Mouse (Mus musculus) kidney, postnatal 0 days (tissue): ENCODE measurements at regions not wholly inside any gene's neighbourhood (a gene's known extent, or its start where the extent isn't known, plus 50 kb on each side); places are given as distances from the start of the nearest gene placed in this dataset.
A peak's percentile ranks its signal among the peaks of the same experiment; 100 is the strongest.

Experiments used
- ATAC-seq: fragments of 200-750 bp; cut with Nextera tagmentation; replicated peaks from 2 replicates; pipeline ENCODE4 v1.8.0; 2017; ENCODE audit warnings: low read depth, moderate number of reproducible peaks, moderate TSS enrichment, moderate library complexity; ENCODE audit not compliant: low FRiP score
- DNase-seq: peaks from one replicate; pipeline ENCODE4 v3.0.0-alpha.2; 2016; ENCODE audit warnings: low spot score
- H3K27ac ChIP-seq: fragments of 300-500 bp; sonication (generic); 2 replicates; pipeline ENCODE4 v1.5.1; 2014; ENCODE audit warnings: mild to moderate bottlenecking
- H3K27me3 ChIP-seq: fragments of 300-500 bp; sonication (generic); 2 replicates; pipeline ENCODE4 v1.6.1; 2014; ENCODE audit warnings: low read length, mixed read lengths; ENCODE audit not compliant: insufficient read depth
- H3K36me3 ChIP-seq: fragments of 300-500 bp; sonication (generic); 2 replicates; pipeline ENCODE4 v1.6.1; 2014; ENCODE audit warnings: low read length, mixed read lengths; ENCODE audit not compliant: insufficient read depth
- H3K4me1 ChIP-seq: fragments of 300-500 bp; sonication (generic); replicated peaks from 2 replicates; pipeline ENCODE4 v1.6.1; 2014; ENCODE audit warnings: antibody characterized with exemption, low read length, mixed read lengths; ENCODE audit not compliant: insufficient read depth
- H3K4me2 ChIP-seq: fragments of 300-500 bp; sonication (generic); 2 replicates; pipeline ENCODE4 v1.6.1; 2014; ENCODE audit warnings: mild to moderate bottlenecking, low read length, moderate library complexity, mixed read lengths
- H3K4me3 ChIP-seq: fragments of 300-500 bp; sonication (generic); replicated peaks from 2 replicates; pipeline ENCODE4 v1.5.1; 2014; ENCODE audit warnings: low read depth, low read length
- H3K9ac ChIP-seq: fragments of 300-500 bp; sonication (generic); 2 replicates; pipeline ENCODE4 v1.6.1; 2014; ENCODE audit warnings: low read depth, low read length
- H3K9me3 ChIP-seq: fragments of 300-500 bp; sonication (generic); replicated peaks from 2 replicates; pipeline ENCODE4 v1.6.1; 2016; ENCODE audit warnings: low read length, inconsistent platforms, mixed read lengths
- CTCF ChIP-seq: IDR thresholded peaks from 2 replicates; pipeline ENCODE4 v1.5.1; 2016; ENCODE audit warnings: antibody characterized with exemption, low read depth, mild to moderate bottlenecking, moderate library complexity
- WGBS: fragments of 180-500 bp; shearing (Covaris S2); extraction: QIAGEN DNeasy Blood & Tissue Kit; methylation state at CpG from one replicate; pipeline ENCODE4 v1.1.7; 2014; 5-methylcytosine and 5-hydroxymethylcytosine counted together

DNA sequence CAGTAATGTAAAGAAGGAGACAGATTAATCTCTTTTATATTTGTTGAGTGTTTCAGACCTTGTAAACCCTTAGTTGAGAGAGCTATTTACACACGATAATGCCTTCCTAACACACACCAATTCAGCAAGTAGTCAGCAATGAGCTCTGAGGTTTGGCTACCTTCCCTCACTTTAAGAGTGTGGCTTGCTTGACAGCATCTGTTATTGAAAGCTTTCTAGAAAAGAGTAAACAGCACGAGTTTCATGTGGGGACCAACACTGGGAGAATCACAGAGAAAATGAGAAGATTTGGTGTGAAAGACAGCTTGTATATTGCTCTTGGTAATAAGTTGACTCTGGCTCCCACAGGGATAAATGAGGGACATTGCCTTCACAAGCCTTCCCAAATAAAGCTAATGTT lies 688.1 kb upstream of the Zeb2 start:
- no peak for ATAC-seq
- Histone ChIP-seq H3K27me3 (no peaks in the 10 kb centered on the region), H3K27ac (no peak overlapping the region), H3K9ac (no peak overlapping the region), H3K9me3 (no peaks in the 10 kb centered on the region), H3K4me1 (no peaks in the 10 kb centered on the region), H3K4me2 (no peak overlapping the region), H3K4me3 (no peak overlapping the region), H3K36me3 (no peaks in the 10 kb centered on the region)
- no peak for TF ChIP-seq CTCF
- 53% methylated on average over 2 of the region's 2 CpGs for WGBS
- DNase-seq = no peak

DNA sequence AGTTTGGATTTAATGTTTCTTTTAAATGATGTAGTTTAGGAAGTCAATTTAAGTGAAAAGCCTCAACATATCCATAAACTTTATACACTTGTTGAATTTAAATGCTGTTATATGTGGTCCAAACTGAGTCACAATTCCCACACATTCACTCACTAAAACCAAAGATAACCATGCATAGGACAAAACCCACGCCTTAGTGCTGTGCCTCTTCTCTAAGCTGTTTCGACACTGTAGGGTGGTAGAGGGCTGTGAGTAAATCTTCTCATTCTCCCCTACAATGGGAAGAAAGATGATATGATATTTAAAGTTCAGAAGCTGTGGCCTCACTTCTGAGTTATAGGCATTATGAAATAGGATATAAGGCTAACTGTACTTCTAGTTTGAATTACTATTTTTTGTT lies 682.9 kb upstream of the Zeb2 start:
- Histone ChIP-seq H3K9ac (no peak overlapping the region), H3K36me3 (no peaks in the 10 kb centered on the region), H3K27me3 (no peaks in the 10 kb centered on the region), H3K4me2 (no peak overlapping the region), H3K9me3 (no peaks in the 10 kb centered on the region), H3K27ac (no peak overlapping the region), H3K4me3 (no peak overlapping the region), H3K4me1 (no peaks in the 10 kb centered on the region)
- WGBS = 85% methylated on average over 2 of the region's 2 CpGs
- ATAC-seq (no peak), DNase-seq (no peak)
- TF ChIP-seq CTCF = no peak

DNA sequence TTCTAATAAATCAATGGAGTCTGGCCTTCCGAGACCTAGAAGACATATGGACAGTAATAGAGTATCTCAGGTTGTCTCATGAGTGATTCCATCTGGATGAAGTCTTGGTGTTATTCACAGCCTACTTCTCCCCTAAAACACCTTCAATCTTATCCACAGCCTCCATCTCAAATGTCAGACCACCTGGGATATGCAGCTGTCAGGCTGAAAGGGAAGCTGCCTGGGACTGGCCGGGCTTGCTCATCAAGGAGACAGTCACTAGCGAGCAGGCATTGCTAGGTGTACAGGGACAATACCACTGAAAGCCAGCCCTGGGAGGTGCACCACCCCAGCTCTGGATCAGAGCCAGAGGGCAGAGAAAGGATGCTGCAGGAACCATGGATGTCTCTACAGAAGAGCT lies 676.4 kb upstream of the Zeb2 start:
- no peak overlapping the region for H3K27ac ChIP-seq
- DNase-seq (peak; percentile 31), ATAC-seq (no peak)
- no peak overlapping the region for H3K4me3 ChIP-seq
- no peaks in the 10 kb centered on the region for H3K4me1 ChIP-seq
- H3K36me3 ChIP-seq = no peaks in the 10 kb centered on the region
- H3K4me2 ChIP-seq = no peak overlapping the region
- H3K27me3 ChIP-seq = no peaks in the 10 kb centered on the region
- TF ChIP-seq CTCF = no peak
- H3K9me3 ChIP-seq = no peaks in the 10 kb centered on the region
- 34% methylated on average over 3 of the region's 3 CpGs for WGBS
- no peak overlapping the region for H3K9ac ChIP-seq

DNA sequence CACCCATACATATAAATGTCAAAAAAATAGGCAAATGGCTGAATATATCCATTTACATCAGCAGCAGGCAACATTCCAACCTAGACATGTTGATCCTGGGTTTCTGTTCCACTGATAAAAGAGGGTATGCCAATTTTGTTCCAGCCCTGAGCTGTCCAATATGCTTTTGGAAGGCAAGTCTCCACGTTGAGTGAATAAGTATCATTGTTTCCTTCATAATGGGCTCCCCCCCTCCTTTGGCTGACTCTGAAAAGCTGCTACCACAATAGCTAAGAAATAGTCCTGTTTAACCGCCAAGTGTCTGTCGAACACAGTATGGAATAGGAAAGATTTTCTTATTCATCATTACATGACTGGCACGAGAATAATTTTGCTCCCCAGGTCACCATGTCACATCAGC lies 672.5 kb upstream of the Zeb2 start:
- no peaks in the 10 kb centered on the region for H3K4me1 ChIP-seq
- no peak for TF ChIP-seq CTCF
- no peak overlapping the region for H3K4me2 ChIP-seq
- no peaks in the 10 kb centered on the region for H3K27me3 ChIP-seq
- DNase-seq (no peak), ATAC-seq (no peak)
- H3K9me3 ChIP-seq = no peaks in the 10 kb centered on the region
- no peak overlapping the region for H3K9ac ChIP-seq
- H3K36me3 ChIP-seq = no peaks in the 10 kb centered on the region
- 72% methylated on average over 4 of the region's 4 CpGs for WGBS
- H3K4me3 ChIP-seq = no peak overlapping the region
- no peak overlapping the region for H3K27ac ChIP-seq

DNA sequence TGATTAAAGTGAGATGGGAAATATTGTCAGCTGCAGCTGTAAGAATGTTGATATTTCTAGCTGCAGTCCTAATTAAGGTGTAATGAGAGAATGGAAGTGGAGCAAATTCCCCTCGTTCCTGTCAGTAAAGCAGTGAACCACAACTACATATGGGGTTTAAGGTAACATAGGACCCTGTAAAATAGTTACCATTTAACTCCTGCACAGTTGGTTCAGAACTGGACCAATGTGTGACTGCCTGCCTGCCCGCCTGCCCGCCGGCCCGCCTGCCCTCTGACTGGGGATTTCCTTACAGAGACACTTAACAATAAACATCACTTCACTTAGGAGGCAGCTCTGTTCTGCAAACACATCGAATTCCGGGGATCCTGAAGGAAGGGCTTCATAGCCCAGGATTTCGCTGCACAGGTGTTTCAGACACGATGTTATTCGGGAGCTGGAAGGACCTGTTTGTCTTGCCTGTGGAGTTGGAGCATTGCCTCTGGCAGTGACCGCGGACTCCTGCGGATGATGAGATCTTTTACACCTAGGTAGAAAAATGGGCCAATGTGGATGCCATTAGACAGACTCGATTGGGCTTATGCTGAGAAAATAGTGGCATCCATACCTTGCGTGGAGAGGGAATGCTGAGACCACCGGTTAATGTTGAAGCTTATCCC lies 670.7 kb upstream of the Zeb2 start:
- peak; percentile 57 for DNase-seq

DNA sequence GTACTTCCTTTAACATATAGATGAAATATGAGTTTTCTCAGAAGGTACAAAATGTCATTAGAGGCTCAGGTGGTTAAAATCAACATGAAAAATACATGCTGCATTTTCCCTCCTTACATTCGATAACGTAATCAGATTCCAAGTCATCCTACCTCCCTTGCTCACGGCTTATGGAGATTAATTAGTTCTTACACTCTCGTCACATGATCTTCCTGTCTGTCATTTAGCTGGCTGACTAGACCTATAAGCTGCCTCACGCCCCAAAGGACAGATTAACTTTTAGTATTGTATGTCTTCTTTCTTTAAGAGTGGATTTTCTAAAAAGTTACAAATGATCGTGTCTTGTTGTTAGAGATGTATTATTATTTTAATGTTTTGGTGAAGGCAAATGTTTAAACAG lies 669.6 kb upstream of the Zeb2 start:
- no peak for TF ChIP-seq CTCF
- Histone ChIP-seq H3K27me3 (no peaks in the 10 kb centered on the region), H3K36me3 (no peaks in the 10 kb centered on the region), H3K4me2 (no peak overlapping the region), H3K9ac (no peak overlapping the region), H3K4me3 (no peak overlapping the region), H3K4me1 (no peaks in the 10 kb centered on the region), H3K9me3 (no peaks in the 10 kb centered on the region), H3K27ac (no peak overlapping the region)
- 38% methylated on average over 6 of the region's 6 CpGs for WGBS
- ATAC-seq = no peak
- peak; percentile 21 for DNase-seq

More for the DNA sequence above, 670.7 kb upstream of the Zeb2 start:
- no peak overlapping the region for H3K4me3 ChIP-seq
- TF ChIP-seq CTCF = no peak
- WGBS = 35% methylated on average over 16 of the region's 16 CpGs
- H3K27me3 ChIP-seq = no peaks in the 10 kb centered on the region
- H3K9ac ChIP-seq = no peak overlapping the region
- ATAC-seq = peak; percentile 21; the same call in 1 of the 2 replicates
- H3K27ac ChIP-seq = no peak overlapping the region
- no peaks in the 10 kb centered on the region for H3K36me3 ChIP-seq
- H3K4me1 ChIP-seq = no peaks in the 10 kb centered on the region
- no peaks in the 10 kb centered on the region for H3K9me3 ChIP-seq
- peak overlapping the region; percentile 6 for H3K4me2 ChIP-seq

DNA sequence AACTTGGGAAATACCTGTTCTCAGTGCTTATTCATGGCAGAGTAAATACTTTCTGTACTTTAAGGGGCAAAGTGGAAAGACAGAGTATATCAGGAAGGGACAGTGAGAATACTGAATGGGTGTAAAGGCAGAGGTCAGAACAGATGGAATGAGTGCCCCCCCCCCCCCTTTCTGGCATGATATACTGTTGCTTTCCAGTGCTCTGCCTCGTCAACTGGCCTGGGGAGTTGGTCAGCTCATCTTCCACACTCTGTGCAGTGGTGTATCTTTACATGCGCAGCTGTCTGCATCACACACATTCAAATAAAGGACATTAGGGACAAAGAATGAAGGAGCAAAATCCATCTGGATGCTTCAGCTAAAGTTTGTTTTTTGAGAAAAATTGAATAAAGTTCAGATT lies 668.5 kb upstream of the Zeb2 start:
- no peaks in the 10 kb centered on the region for H3K27me3 ChIP-seq
- H3K9ac ChIP-seq = no peak overlapping the region
- no peak overlapping the region for H3K4me2 ChIP-seq
- no peaks in the 10 kb centered on the region for H3K36me3 ChIP-seq
- no peaks in the 10 kb centered on the region for H3K9me3 ChIP-seq
- no peak overlapping the region for H3K27ac ChIP-seq
- ATAC-seq (no peak), DNase-seq (peak; percentile 42)
- 64% methylated on average over 2 of the region's 2 CpGs for WGBS
- no peak for TF ChIP-seq CTCF
- no peaks in the 10 kb centered on the region for H3K4me1 ChIP-seq
- no peak overlapping the region for H3K4me3 ChIP-seq
